Mouse (Mus musculus) layer of hippocampus, postnatal 14 days (tissue): ENCODE results near the gene Zfp932. TPM values are rescaled to one million over a fixed set of nuclear protein-coding genes. Genes with fewer than 3 reads are reported as not detected.
"Not testable (repeated sequence)": the region's sequence is repeated elsewhere in the genome, so short reads cannot be mapped to it uniquely, and the experiment has no call there.

Source experiments
- DNase-seq, 2 experiments: peaks; one replicate each; pipeline ENCODE4 v3.0.0; 2021 to 2022; ENCODE audit warnings: low spot score in 2 of 2, mixed read lengths in 1 of 2
- long read RNA-seq, 2 experiments: library from polyadenylated mRNA; stranded (forward); transcript quantifications; one replicate each; pipeline ENCODE4 v2.0.0; 2021
- total RNA-seq, 2 experiments: library from RNA; stranded (reverse); gene quantifications; 2 replicates each; pipeline ENCODE4 v1.2.3; 2021

The Zfp932 gene
- 10 to 100 TPM; 49.6 to 57.0 TPM for total RNA-seq
- long read RNA-seq, experiment 1, partial matches to known transcripts, result 2 of 16 reads
- long read RNA-seq, experiment 1, other reads (novel, unspliced or antisense), result 8 of 16 reads
- long read RNA-seq, experiment 2, transcript Zfp932-204 (5 exons, 868 nt), result major isoform, 7 of 21 reads
- long read RNA-seq, experiment 2, partial matches to known transcripts, result 0 of 21 reads
- long read RNA-seq, experiment 2, other reads (novel, unspliced or antisense), result 9 of 21 reads

- peak; percentile 78 to 88 for DNase-seq
Observed at GRCm38 (mm10) chr5:109996026-109996937, at the start of gene Zfp932. Gene Zfp932 (plus strand): TSS chr5:109996521.

GRCm38 (mm10) chr5:109950281-109950680 lies 46.0 kb upstream of the Zfp932 start:
- no peak for DNase-seq

- not testable (repeated sequence) for DNase-seq
Observed at GRCm38 (mm10) chr5:109980743-109981142, 15.6 kb upstream of the Zfp932 start.

- not testable (repeated sequence) for DNase-seq
Observed at GRCm38 (mm10) chr5:109995461-109995860, 860 bp upstream of the Zfp932 start.

GRCm38 (mm10) chr5:110015775-110016174 lies 19.5 kb downstream of the Zfp932 start:
- DNase-seq, result not testable (repeated sequence)

GRCm38 (mm10) chr5:110023273-110023672 lies 27.0 kb downstream of the Zfp932 start:
- DNase-seq, result peak in 1 of 2 experiments; percentile 3

- DNase-seq, result peak; percentile 64 to 78
Observed at GRCm38 (mm10) chr5:110023694-110024427, 27.5 kb downstream of the Zfp932 start.

GRCm38 (mm10) chr5:110057637-110058408 lies 61.5 kb downstream of the Zfp932 start:
- peak; percentile 83 to 89 for DNase-seq

Other genes with a start within 250 kb of the Zfp932 start
- gene 4930522L14Rik, start 244.6 kb upstream of the Zfp932 start, total RNA-seq, result 1 to 10 TPM; 3.3 to 4.5 TPM
- gene Gm15446, start 73.1 kb upstream of the Zfp932 start, total RNA-seq, result 10 to 100 TPM; 38.3 to 39.0 TPM
- 1 to 10 TPM; 6.3 to 7.8 TPM for gene Gm17655, start 76.0 kb downstream of the Zfp932 start, total RNA-seq
- under 1 TPM; 0.48 to 0.62 TPM for gene Gm35315, start 97.9 kb downstream of the Zfp932 start, total RNA-seq
- 1 to 10 TPM; 2.8 to 3.7 TPM for gene Plcxd1, start 103.4 kb downstream of the Zfp932 start, total RNA-seq
- 10 to 100 TPM; 76.3 to 84.0 TPM for gene Gtpbp6, start 111.7 kb downstream of the Zfp932 start, total RNA-seq
- gene Zfp605, start 113.6 kb downstream of the Zfp932 start, total RNA-seq, result 10 to 100 TPM; 15.5 to 16.5 TPM
- 10 to 100 TPM; 66.3 to 67.1 TPM for gene Chfr, start 139.3 kb downstream of the Zfp932 start, total RNA-seq
- 10 to 100 TPM; 44.1 to 46.2 TPM for gene Golga3, start 180.2 kb downstream of the Zfp932 start, total RNA-seq
- gene Ankle2, start 234.5 kb downstream of the Zfp932 start, total RNA-seq, result 10 to 100 TPM; 33.2 to 33.9 TPM